Mouse (Mus musculus) adipocyte (in vitro differentiated cells): ENCODE measurements around the gene Muc3.

Experiments used
- DNase-seq: peaks from one replicate; pipeline ENCODE4 v3.0.0-alpha.2; 2016; ENCODE audit warnings: low spot score

Gene Muc3

GRCm38 (mm10) chr5:137095135-137095534, 54.0 kb downstream of the Muc3 start:
- no peak for DNase-seq

- DNase-seq, result no peak
These were observed 55.4 kb downstream of the Muc3 start for GRCm38 (mm10) chr5:137093720-137094119.

DNA sequence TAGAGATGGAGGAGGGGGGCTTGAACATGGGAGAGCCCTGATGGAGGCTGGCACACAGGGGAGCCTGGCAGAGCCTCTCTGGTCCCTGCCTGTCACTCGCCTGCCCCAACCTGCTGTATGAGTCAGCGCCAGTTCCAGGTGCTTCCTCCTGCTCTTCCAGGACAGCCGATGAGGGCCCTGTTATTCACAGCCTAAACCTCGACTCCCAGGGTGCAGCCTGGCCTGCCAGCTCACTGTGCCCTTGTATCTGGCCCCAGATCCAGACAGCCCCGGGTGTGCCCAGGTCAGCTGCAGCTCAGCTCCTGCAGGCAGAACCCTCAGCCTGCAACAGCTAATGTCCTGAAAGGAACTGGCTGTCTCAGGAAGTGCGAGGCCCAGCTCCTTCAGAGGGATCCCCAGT, 57.6 kb downstream of the Muc3 start:
- no peak for DNase-seq

DNA sequence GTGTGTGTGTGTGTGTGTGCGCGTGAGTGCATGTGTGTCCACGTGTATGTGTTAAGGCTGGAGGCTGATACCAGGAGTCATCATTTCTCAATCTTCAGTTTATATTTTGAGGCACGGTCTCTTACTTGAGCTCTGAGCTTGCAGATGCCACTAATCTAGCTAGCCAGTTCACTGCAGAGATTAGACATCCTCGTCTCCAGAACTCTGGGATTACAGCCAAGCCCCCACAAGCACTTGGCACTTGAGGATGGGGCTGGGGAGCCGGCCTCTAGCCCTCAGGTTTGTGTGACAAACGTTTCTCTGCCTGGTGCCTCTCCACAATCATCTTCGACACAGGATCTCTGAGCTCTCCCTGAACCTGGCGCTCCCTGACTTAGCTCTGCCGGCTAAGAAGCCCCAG, 58.3 kb downstream of the Muc3 start:
- no peak for DNase-seq

GRCm38 (mm10) chr5:137087410-137087809, 61.7 kb downstream of the Muc3 start:
- no peak for DNase-seq

- no peak for DNase-seq
These were observed 63.4 kb downstream of the Muc3 start for GRCm38 (mm10) chr5:137085731-137086130.

- no peak for DNase-seq
These were observed 64.1 kb downstream of the Muc3 start for GRCm38 (mm10) chr5:137085021-137085420.
